Mouse (Mus musculus) hindbrain, embryonic 13.5 days (tissue): Measurements from ENCODE around the gene Tbc1d24. TPM values are rescaled to one million over a fixed set of nuclear protein-coding genes. Genes with fewer than 3 reads are reported as not detected.

Experiments used
- ATAC-seq: fragments of 200-750 bp; cut with Nextera tagmentation; 2 replicates; pipeline ENCODE4 v1.8.0; 2017; ENCODE audit warnings: moderate TSS enrichment; ENCODE audit not compliant: low FRiP score
- H3K27ac ChIP-seq: fragments of 300-500 bp; sonication (generic); 2 replicates; pipeline ENCODE4 v1.5.1; 2015; ENCODE audit warnings: inconsistent platforms, mild to moderate bottlenecking, moderate library complexity
- H3K27me3 ChIP-seq: fragments of 300-500 bp; sonication (generic); 2 replicates; pipeline ENCODE4 v1.6.1; 2015; ENCODE audit warnings: mild to moderate bottlenecking, inconsistent platforms
- H3K36me3 ChIP-seq: fragments of 300-500 bp; sonication (generic); 2 replicates; pipeline ENCODE4 v1.6.1; 2015; ENCODE audit warnings: mild to moderate bottlenecking, inconsistent platforms
- H3K4me1 ChIP-seq: fragments of 300-500 bp; sonication (generic); replicated peaks from 2 replicates; pipeline ENCODE4 v1.6.1; 2015; ENCODE audit warnings: inconsistent platforms
- H3K4me2 ChIP-seq: fragments of 300-500 bp; sonication (generic); 2 replicates; pipeline ENCODE4 v1.6.1; 2015; ENCODE audit warnings: inconsistent platforms, mild to moderate bottlenecking, moderate library complexity
- H3K4me3 ChIP-seq: fragments of 300-500 bp; sonication (generic); 2 replicates; pipeline ENCODE4 v1.5.1; 2015; ENCODE audit warnings: mild to moderate bottlenecking, inconsistent platforms
- H3K9ac ChIP-seq: fragments of 300-500 bp; sonication (generic); 2 replicates; pipeline ENCODE4 v1.6.1; 2015; ENCODE audit warnings: mild to moderate bottlenecking, inconsistent platforms
- H3K9me3 ChIP-seq: fragments of 300-500 bp; sonication (generic); 2 replicates; pipeline ENCODE4 v1.6.1; 2016; ENCODE audit warnings: inconsistent platforms
- WGBS: fragments of 180-500 bp; shearing (Covaris S2); methylation state at CpG from one replicate; pipeline ENCODE4 v1.1.7; 2015; 5-methylcytosine and 5-hydroxymethylcytosine counted together
- polyA plus RNA-seq: library from polyadenylated mRNA; unstranded; fragments of >200 nt; fragmentation: Nextera tagmentation; extraction: Ambion mirVana; gene quantifications from 2 replicates; pipeline ENCODE4 v1.2.1, GENCODE M21; 2015

The Tbc1d24 gene
- polyA plus RNA-seq, 1 experiment from 2014 or later: 24.4 TPM

GRCm38 (mm10) chr17:24195349-24195748, 10.0 kb downstream of the Tbc1d24 start:
- Histone ChIP-seq H3K27ac (no peak overlapping the region), H3K4me3 (no peak overlapping the region), H3K9ac (peak overlapping the region; percentile 29; the same call in 1 of the 2 replicates), H3K4me1 (peaks cover 14% of the 10 kb centered on the region), H3K4me2 (no peak overlapping the region), H3K36me3 (no peaks in the 10 kb centered on the region), H3K9me3 (no peaks in the 10 kb centered on the region), H3K27me3 (no peaks in the 10 kb centered on the region)
- no peak for ATAC-seq
- 67% methylated on average over 2 of the region's 2 CpGs for WGBS

DNA sequence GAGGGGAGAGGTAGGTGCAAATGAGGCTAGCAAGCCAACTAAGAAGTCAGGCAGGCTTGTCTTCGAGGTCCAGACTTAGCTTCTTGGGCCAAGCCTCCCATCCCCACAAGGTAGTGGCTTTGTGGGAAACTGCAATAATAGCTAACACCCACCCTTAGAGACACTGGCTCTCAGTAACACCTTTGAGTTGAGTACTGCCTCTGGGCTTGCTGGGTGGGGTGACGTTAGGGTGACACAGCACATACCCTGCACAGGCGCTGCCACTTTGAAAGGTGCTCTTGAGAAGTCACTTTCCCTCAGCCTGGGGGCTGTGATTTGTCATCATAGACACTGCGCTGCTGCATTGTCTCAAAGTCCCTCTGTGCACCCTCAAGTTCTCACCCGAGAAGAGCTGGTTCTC, 11.6 kb downstream of the Tbc1d24 start:
- no peak overlapping the region for H3K27ac ChIP-seq

DNA sequence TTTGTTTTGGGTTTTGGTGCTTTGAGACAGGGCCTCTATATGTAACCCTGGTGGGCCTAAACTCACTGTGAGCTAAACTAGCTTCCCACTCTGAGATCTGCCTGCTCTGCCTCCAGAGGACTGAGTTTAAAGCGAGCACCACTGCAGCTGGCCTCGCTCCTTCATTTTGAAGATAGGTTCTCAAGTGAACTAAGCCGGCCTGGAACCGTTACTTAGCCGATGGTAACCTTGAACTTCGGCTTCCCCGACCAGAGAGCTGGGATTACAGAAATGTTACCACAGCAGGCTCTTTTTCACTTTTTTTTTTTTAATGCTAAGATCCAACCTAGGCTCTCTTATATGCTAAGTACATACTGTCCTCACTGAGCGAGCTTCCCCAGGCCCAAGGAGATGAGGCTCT, 12.1 kb downstream of the Tbc1d24 start:
- ATAC-seq: no peak
- H3K4me1 ChIP-seq: peaks cover 11% of the 10 kb centered on the region

More for the DNA sequence above, 11.6 kb downstream of the Tbc1d24 start:
- no peak for ATAC-seq
- no peak overlapping the region for H3K9ac ChIP-seq
- no peaks in the 10 kb centered on the region for H3K27me3 ChIP-seq
- H3K4me1 ChIP-seq: peaks cover 11% of the 10 kb centered on the region
- H3K9me3 ChIP-seq: no peaks in the 10 kb centered on the region
- WGBS: 90% methylated on average over 5 of the region's 5 CpGs
- H3K36me3 ChIP-seq: peaks cover 3% of the 10 kb centered on the region; the same call in 1 of the 2 replicates
- no peak overlapping the region for H3K4me2 ChIP-seq
- no peak overlapping the region for H3K4me3 ChIP-seq

GRCm38 (mm10) chr17:24192848-24193247, 12.5 kb downstream of the Tbc1d24 start:
- Histone ChIP-seq H3K27ac (no peak overlapping the region), H3K4me1 (peaks cover 11% of the 10 kb centered on the region), H3K9ac (no peak overlapping the region), H3K36me3 (peaks cover 10% of the 10 kb centered on the region; the same call in 1 of the 2 replicates), H3K27me3 (no peaks in the 10 kb centered on the region), H3K4me2 (no peak overlapping the region), H3K9me3 (no peaks in the 10 kb centered on the region), H3K4me3 (no peak overlapping the region)
- WGBS: 91% methylated on average over 8 of the region's 8 CpGs
- no peak for ATAC-seq

More for the DNA sequence above, 12.1 kb downstream of the Tbc1d24 start:
- no peak overlapping the region for H3K27ac ChIP-seq
- 89% methylated on average over 8 of the region's 8 CpGs for WGBS
- H3K9ac ChIP-seq: no peak overlapping the region
- H3K27me3 ChIP-seq: no peaks in the 10 kb centered on the region
- H3K4me2 ChIP-seq: no peak overlapping the region
- H3K36me3 ChIP-seq: peaks cover 7% of the 10 kb centered on the region; the same call in 1 of the 2 replicates
- no peak overlapping the region for H3K4me3 ChIP-seq
- no peaks in the 10 kb centered on the region for H3K9me3 ChIP-seq

GRCm38 (mm10) chr17:24191481-24191880, 13.9 kb downstream of the Tbc1d24 start:
- Histone ChIP-seq H3K9me3 (no peaks in the 10 kb centered on the region), H3K4me2 (no peak overlapping the region), H3K27ac (no peak overlapping the region), H3K27me3 (no peaks in the 10 kb centered on the region), H3K9ac (no peak overlapping the region), H3K4me1 (0 out of 2 replicates have a peak, but pooled peaks cover 6% of the 10 kb centered on the region), H3K36me3 (peaks cover 13% of the 10 kb centered on the region; the same call in 1 of the 2 replicates), H3K4me3 (no peak overlapping the region)
- no peak for ATAC-seq
- 88% methylated on average over 4 of the region's 4 CpGs for WGBS

- no peaks in the 10 kb centered on the region for H3K27me3 ChIP-seq
- no peak overlapping the region for H3K9ac ChIP-seq
- no peaks in the 10 kb centered on the region for H3K9me3 ChIP-seq
- no peak overlapping the region for H3K4me2 ChIP-seq
- ATAC-seq: no peak
- no peak overlapping the region for H3K4me3 ChIP-seq
- H3K27ac ChIP-seq: no peak overlapping the region
- 0 out of 2 replicates have a peak, but pooled peaks cover 6% of the 10 kb centered on the region for H3K4me1 ChIP-seq
- 90% methylated on average over 2 of the region's 2 CpGs for WGBS
- H3K36me3 ChIP-seq: peaks cover 18% of the 10 kb centered on the region
Measured at GRCm38 (mm10) chr17:24190934-24191333, 14.4 kb downstream of the Tbc1d24 start.

- no peak overlapping the region for H3K4me3 ChIP-seq
- H3K9ac ChIP-seq: no peak overlapping the region
- H3K9me3 ChIP-seq: no peaks in the 10 kb centered on the region
- H3K4me1 ChIP-seq: peaks cover 11% of the 10 kb centered on the region
- ATAC-seq: no peak
- no peak overlapping the region for H3K4me2 ChIP-seq
- 80% methylated on average over 3 of the region's 3 CpGs for WGBS
- 0 out of 2 replicates have a peak, but pooled peaks cover 7% of the 10 kb centered on the region for H3K27me3 ChIP-seq
- no peak overlapping the region for H3K27ac ChIP-seq
- peaks cover 3% of the 10 kb centered on the region; the same call in 1 of the 2 replicates for H3K36me3 ChIP-seq
Measured at GRCm38 (mm10) chr17:24174259-24174658, 31.1 kb downstream of the Tbc1d24 start.

- H3K9me3 ChIP-seq: no peaks in the 10 kb centered on the region
- 0 out of 2 replicates have a peak, but pooled peaks cover 7% of the 10 kb centered on the region for H3K27me3 ChIP-seq
- H3K4me3 ChIP-seq: no peak overlapping the region
- ATAC-seq: no peak
- H3K4me1 ChIP-seq: peaks cover 11% of the 10 kb centered on the region
- no peak overlapping the region for H3K4me2 ChIP-seq
- H3K27ac ChIP-seq: no peak overlapping the region; the same call in 1 of the 2 replicates
- H3K36me3 ChIP-seq: no peaks in the 10 kb centered on the region
- no peak overlapping the region for H3K9ac ChIP-seq
- WGBS: 7% methylated on average over 3 of the region's 3 CpGs
Measured at GRCm38 (mm10) chr17:24173423-24173822, 31.9 kb downstream of the Tbc1d24 start.

DNA sequence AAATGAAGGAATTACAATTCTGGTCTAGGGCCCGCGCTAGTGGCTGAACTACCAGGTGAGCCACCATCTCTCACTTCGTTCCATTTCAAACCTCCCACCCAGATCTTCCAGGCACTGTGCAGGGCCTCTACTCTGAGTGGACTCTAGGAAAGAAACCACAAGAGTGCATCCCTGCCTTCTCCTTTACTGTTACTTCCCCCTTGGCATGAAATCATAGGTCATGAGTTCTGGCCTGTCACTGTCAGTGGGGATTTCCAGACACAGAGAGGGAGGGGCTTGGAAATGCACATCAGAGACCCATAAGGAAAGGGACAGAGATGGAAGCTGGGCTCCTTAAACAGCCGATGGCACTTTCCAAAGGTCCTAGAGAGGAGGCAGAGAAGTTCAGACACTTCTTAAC, 33.6 kb downstream of the Tbc1d24 start:
- H3K36me3 ChIP-seq: peaks cover 10% of the 10 kb centered on the region
- no peak overlapping the region for H3K4me2 ChIP-seq
- no peak overlapping the region for H3K9ac ChIP-seq
- ATAC-seq: no peak
- peaks cover 28% of the 10 kb centered on the region for H3K4me1 ChIP-seq
- no peaks in the 10 kb centered on the region for H3K9me3 ChIP-seq
- H3K27ac ChIP-seq: no peak overlapping the region
- 0 out of 2 replicates have a peak, but pooled peaks cover 7% of the 10 kb centered on the region for H3K27me3 ChIP-seq
- no peak overlapping the region for H3K4me3 ChIP-seq
- WGBS: 87% methylated on average over 4 of the region's 4 CpGs

DNA sequence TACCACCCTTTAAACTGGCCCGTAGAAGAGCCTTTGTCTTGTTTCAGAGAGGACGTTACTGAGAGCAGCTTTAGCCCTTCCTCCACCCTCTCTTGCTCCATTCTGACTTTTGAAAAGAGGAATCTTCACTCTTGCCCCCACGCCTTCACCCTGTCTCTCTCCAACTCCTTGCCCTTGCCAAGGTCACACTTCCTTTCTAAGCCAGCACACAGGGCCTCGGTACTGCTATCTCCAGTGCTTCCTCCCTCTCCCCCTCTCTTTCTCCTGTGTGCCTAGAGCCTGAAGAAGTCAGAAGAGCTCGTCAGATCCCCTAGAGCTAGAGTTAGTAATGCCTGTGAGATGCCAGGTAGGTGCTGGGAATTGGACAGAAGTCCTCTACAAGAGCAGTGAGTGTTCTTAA, 34.6 kb downstream of the Tbc1d24 start:
- Histone ChIP-seq H3K36me3 (peaks cover 14% of the 10 kb centered on the region), H3K27me3 (0 out of 2 replicates have a peak, but pooled peaks cover 7% of the 10 kb centered on the region), H3K4me1 (peaks cover 33% of the 10 kb centered on the region), H3K27ac (no peak overlapping the region), H3K9me3 (no peaks in the 10 kb centered on the region), H3K9ac (no peak overlapping the region), H3K4me3 (0 out of 2 replicates have a peak overlapping the region, but pooled peaks have one; percentile 98), H3K4me2 (peak overlapping the region; percentile 80; the same call in 1 of the 2 replicates)
- no peak for ATAC-seq
- WGBS: 86% methylated on average over 5 of the region's 5 CpGs

- peak overlapping the region; percentile 92 for H3K9ac ChIP-seq
- ATAC-seq: no peak
- 65% methylated on average over 3 of the region's 3 CpGs for WGBS
Measured at GRCm38 (mm10) chr17:24170125-24170524, 35.2 kb downstream of the Tbc1d24 start.

GRCm38 (mm10) chr17:24169317-24170065, 35.9 kb downstream of the Tbc1d24 start, which contains the start of gene Atp6v0c:
Atp6v0c (minus strand) TSS chr17:24169702.
- Histone ChIP-seq H3K9ac (peak within 1 kb of the TSS; percentile 92), H3K27ac (peak within 1 kb of the TSS; percentile 97), H3K4me1 (peaks cover 44% of the 10 kb centered on the region), H3K4me3 (peak within 1 kb of the TSS; percentile 98), H3K27me3 (0 out of 2 replicates have a peak, but pooled peaks cover 7% of the 10 kb centered on the region), H3K4me2 (peak within 1 kb of the TSS; percentile 80), H3K9me3 (no peaks in the 10 kb centered on the region), H3K36me3 (peaks cover 25% of the 10 kb centered on the region)
- 1% methylated on average over 58 of the region's 58 CpGs for WGBS
- ATAC-seq: peak; percentile 87

More at GRCm38 (mm10) chr17:24170125-24170524, 35.2 kb downstream of the Tbc1d24 start:
- H3K27me3 ChIP-seq: 0 out of 2 replicates have a peak, but pooled peaks cover 7% of the 10 kb centered on the region
- peak overlapping the region; percentile 80 for H3K4me2 ChIP-seq
- H3K9me3 ChIP-seq: no peaks in the 10 kb centered on the region
- peaks cover 38% of the 10 kb centered on the region for H3K4me1 ChIP-seq
- H3K27ac ChIP-seq: peak overlapping the region; percentile 97
- peaks cover 19% of the 10 kb centered on the region for H3K36me3 ChIP-seq
- H3K4me3 ChIP-seq: peak overlapping the region; percentile 98
